Mouse (Mus musculus) cerebellum, adult 11 months (tissue): ENCODE measurements around the gene Mipep.

Source experiments
- DNase-seq: peaks from one replicate; pipeline ENCODE4 v3.0.0; 2022

Mipep gene

DNA sequence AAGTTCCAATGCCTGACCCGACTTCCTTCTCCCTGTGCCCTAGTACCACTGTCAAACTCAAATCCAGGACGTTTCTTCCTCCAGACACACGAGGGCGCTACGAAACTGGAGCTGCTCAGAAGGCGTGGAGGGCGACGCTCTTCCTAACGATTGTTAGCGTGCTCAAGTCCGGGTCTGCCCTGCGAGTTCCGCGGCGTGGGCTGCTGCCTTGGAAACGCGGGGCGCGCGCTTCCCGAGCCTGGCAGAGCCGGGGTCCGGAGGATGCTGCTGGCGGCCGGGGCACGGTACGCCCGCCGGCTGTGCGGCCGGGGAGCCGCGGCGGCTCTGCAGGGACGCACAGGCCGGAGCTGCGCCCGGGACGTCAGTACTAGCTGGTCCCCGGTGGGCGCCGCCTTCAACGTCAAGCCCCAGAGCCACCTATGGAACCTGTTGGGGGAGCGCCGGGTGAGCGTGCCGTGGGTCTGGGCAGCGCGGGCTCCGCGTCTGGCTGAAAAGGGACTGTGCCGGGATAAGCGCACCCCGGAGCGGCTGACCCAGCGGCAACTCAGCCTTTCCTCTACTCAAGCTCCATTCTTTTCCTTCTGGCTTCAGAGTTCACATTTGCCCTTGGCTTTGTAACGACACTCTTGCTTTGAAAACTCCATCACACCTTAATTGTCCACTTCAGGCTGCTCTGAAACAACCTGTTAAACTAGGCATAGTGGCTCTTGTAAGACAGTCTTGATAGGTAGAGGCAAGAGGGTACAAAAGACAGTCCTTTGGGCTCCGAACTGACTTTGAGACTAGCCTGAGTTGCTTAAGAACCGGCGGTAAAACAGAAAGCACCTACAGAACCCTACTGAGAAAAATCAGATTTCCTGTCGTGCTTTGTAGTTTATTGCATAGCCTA lies at the start of gene Mipep:
Gene Mipep, plus strand, starts transcription at position 147 of the 889 bp plus-strand sequence.
- peak; percentile 78 for DNase-seq

- DNase-seq = no peak
Measured at GRCm38 (mm10) chr14:60735206-60735605, 49.2 kb upstream of the Mipep start.

- no peak for DNase-seq
Measured at GRCm38 (mm10) chr14:60735848-60736547, 48.4 kb upstream of the Mipep start.

DNA sequence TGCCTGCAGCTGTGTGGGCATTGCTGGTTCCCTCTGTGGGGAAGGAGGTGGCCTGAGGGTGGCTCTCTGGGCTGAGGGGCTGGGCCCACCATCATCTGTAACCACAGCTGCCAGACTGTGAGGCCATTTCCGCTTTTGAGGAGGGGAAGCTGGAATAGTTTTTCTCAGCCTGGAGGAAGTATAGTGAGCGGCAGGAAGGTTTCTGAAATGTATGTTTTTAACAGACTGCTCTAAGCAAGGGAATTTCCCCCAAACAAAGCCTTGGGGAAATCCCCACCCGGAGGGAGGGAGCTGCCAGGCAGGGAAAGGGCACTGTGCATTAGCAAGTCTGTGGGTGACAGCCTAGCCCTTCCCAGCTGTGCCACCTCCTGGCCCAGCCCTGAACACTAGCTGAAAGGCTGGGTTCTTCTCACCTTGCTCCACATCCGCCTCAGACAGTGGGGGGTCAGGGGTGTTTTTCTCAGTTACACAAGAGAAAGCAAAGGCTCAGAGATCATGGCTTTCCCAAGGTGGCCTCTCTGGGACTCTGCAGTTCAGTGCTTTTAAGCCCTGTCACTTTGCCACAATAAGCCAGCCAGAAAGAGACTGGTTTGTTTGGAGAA lies 47.7 kb upstream of the Mipep start:
- DNase-seq = no peak

DNA sequence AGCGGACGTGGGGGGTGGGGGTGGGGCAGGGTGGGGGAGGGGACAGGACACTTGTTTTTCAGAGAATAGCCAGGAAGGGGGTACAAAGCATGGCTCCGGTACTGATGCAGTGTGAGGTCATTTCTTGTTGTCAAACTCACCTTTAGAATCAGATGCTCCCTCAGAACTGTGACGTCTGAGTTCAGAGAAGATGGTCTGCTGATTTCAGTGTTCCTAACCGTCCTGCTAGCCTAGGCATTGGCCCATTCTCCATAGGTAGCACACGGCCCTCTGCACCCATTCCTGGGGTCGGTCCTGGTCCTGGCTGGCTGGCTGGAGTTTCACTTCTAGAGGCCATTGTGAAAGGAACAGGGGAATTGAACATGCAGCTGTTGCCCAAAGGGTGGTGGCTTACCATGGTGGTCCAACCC lies 47.2 kb upstream of the Mipep start:
- DNase-seq = no peak

DNA sequence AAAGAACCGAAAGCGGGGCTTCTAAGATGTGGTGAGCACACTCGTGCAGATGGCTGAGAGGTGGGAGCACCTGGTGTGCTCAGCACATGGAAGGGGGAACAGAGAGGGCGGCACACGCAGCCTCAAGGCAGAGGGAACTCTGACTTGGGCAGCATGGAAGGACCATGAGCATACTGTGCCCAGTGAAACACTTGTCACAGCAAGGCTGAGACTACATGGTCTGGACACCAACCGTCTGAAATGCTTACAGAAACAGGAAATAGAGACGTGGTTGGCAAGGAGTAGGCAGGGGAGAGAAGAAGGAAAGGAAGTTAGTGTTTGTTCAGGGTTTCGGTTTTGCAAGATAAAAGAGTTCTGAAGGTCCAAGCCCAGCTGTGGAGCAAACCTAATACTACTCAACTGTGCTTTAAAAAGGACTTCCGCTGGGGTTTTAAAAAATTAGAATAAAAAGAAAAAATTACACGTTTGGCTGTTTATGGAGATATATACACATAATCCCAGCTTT lies 45.9 kb upstream of the Mipep start:
- no peak for DNase-seq

GRCm38 (mm10) chr14:60739155-60739554 lies 45.2 kb upstream of the Mipep start:
- DNase-seq = no peak

DNA sequence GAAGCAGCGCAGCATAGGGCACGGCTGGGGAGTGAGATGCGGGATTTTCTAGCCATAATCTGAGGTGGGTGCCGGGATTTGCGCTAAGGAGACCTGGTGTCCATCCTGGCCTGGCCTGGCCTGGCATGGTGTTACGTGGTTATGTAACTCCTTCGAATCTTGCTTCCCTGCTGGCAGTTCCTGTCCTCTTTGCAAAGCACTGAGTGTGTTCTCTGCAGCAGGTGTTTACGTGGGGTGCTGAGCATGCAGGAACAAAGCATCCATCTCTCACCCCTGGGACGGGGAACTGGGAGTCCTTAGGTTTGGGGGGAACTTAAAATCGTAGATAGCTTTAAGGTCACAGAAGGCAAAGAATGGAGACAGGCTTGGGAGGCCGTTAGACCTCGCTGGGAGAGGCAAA lies 44.8 kb upstream of the Mipep start:
- DNase-seq = peak; percentile 30

DNA sequence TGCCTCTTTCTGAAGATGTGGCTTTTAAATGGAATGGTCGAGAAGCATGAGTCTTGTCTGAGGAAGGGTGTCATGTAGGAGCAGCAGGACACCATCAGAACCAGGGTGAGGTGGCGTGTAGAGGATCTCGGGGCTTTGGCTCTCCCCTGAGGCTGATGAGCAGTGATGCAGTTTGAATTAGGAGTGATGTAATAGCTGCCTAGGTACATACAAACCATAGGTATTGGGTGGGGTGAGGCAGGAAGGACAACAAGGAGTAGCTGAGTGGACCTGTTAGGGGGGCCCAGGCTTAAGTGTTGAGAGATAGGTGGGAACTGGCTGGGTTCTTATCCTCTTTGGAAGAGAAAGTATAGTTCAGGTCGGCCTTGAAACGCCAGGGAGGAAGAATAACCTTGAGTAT lies 43.9 kb upstream of the Mipep start:
- no peak for DNase-seq

DNA sequence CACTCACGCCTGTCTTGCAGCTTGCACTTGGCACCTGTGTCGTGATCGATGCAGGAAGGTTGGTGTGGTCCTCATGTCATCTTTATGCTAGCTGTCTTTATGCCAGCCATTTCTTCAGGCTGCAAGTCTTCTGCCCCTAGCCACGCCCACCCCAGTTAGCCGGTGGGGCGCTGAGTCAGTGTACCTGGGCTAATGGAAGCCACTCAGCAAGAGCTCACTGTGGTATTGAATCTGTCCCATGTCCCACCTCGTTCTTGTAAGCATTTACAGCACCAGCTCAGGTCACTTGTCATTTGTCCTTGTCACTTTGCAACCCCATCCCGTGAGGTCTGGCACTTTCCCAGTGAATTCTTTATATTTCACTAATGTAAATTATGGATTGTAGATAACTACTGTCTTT lies 43.3 kb upstream of the Mipep start:
- no peak for DNase-seq

- DNase-seq = peak; percentile 75
Measured at GRCm38 (mm10) chr14:60741490-60741981, 42.8 kb upstream of the Mipep start.

GRCm38 (mm10) chr14:60743681-60744080 lies 40.7 kb upstream of the Mipep start:
- DNase-seq = no peak

DNA sequence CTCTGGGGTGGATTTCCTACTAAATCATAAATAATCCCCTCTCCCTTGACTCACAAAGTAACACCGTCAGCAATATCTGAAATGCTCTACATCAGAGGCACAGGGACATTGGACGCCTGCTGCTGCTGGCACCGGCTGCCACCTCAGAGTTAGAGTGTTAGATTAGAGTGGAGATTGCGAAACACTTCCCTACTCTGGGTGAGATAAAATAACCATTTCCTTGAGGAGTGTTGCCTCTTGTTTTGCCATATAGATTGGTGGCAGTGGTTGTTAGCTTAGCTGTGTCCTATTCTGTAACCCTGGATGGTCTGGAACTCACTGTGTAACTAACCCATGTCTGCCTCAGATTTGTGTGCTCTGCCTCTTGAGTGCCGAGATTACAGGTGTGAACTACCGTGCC lies 39.2 kb upstream of the Mipep start:
- DNase-seq = no peak

- DNase-seq = no peak
Measured at GRCm38 (mm10) chr14:60746141-60746540, 38.2 kb upstream of the Mipep start.

- no peak for DNase-seq
Measured at GRCm38 (mm10) chr14:60747154-60747870, 37.1 kb upstream of the Mipep start.

GRCm38 (mm10) chr14:60749880-60750279 lies 34.5 kb upstream of the Mipep start:
- DNase-seq = no peak

DNA sequence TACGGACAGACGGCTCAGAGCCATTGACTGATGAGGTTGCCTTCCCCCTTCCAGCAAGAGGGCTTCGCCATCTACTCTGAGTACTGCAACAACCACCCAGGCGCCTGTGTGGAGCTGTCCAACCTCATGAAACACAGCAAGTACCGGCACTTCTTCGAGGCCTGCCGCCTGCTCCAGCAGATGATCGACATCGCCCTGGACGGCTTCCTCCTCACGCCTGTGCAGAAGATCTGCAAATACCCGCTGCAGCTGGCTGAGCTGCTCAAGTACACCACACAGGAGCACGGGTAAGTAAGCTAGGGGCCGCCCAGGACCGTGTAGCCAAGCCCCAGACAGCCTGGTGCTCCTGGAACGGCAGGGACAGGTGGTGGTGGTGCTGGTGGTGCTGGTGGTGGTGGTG lies 32.8 kb upstream of the Mipep start:
- no peak for DNase-seq

DNA sequence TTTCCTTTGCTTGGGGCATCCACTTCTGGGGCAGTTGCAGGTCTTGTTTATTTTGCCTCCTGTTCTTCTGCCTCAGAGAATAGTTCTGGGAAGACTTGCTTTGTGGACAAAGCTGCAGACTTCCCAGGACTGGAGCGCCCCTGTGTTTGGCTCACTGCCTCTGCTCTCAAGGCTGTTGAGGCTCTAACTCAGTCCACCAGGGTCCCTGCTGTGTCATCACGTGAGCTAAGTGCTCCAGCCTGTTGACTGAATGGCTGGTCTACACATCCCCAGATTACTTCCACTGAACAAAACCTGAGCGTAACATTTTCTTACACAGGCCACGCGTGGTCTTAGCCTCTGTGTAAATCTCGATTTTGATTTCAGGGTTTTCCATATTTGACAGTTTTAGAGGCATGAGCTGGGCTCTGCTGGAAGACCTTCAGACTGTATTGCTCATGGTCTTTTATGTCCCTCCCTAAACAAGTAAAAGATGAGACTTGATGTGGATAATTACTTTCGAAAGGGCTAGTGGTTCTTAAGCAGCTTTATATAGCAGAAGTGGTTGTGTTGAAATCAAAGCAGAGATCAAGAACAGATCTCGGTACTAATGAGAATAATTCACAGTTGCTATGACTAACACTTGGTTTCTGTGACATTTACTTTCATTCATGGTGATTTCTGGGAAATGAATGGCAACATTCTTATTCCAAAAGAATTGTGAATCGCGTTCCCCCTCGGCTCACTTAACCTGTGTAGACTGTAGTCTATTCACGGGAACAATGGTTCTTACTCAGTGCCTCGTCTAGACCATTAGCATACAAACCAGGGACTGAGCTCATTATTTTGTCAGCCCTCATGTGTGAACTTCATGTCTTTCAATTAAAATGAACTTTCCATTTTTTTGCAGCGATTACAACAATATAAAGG lies 31.2 kb upstream of the Mipep start:
- no peak for DNase-seq

- DNase-seq = no peak
Measured at GRCm38 (mm10) chr14:60753801-60754126, 30.6 kb upstream of the Mipep start.

DNA sequence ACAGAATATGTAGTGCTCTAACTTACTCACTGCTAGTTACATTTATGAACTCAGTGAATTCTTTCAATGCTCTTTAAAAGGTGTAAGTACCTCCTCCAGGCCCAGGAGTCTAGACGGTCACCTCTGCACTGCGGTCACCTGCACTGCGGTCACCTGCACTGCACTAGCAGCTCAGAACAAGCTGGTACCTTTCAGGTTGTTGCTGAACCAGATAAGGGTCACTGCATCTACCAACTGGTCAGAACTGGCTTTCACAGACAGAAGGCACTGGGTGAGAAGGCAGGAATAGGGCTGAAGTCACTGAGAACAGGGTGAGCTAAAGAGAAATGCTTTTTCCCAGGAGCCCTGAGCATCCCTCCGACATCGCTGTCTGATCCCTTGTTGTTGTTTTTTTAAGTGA lies 29.7 kb upstream of the Mipep start:
- DNase-seq = no peak

GRCm38 (mm10) chr14:60756271-60756670 lies 28.1 kb upstream of the Mipep start:
- peak; percentile 71 for DNase-seq

DNA sequence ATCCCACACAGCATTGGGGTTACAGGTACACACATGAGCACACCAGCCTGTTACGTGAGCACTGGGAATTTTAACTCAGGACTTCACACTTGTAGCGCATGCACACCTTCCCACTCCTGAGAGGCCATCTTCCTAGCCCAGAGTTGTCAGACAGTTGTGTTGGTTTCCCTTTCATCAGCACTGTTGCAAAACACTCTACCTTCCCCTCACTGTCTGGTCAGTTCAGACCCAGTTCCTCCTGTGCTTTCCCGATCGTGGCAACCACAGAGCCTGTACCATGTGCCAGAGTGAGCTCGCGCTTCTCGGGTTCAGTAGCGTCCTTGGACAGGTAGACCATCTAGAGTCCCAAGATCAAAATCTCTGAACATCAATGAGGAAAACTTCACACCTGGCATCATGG lies 27.1 kb upstream of the Mipep start:
- DNase-seq = no peak
